Mouse (Mus musculus) right cerebral cortex, adult 2 months (tissue): ENCODE measurements around the gene 1700042G07Rik.
A peak's percentile ranks its signal among the peaks of the same experiment; 100 is the strongest.

Experiments used
- DNase-seq, 2 experiments: peaks; one replicate each; pipeline ENCODE4 v3.0.0; 2021 to 2022; ENCODE audit warnings: low spot score in 2 of 2

Gene 1700042G07Rik

GRCm38 (mm10) chr4:116162142-116162541 is 11.0 kb upstream of the 1700042G07Rik start:
- no peak for DNase-seq

- no peak for DNase-seq
Measured at GRCm38 (mm10) chr4:116164759-116165554, 8.2 kb upstream of the 1700042G07Rik start.

- no peak for DNase-seq
Measured at GRCm38 (mm10) chr4:116165708-116166407, 7.3 kb upstream of the 1700042G07Rik start.

- DNase-seq = no peak
Measured at GRCm38 (mm10) chr4:116167404-116167803, 5.8 kb upstream of the 1700042G07Rik start, which contains the start of gene Tspan1. Gene Tspan1 (minus strand): TSS chr4:116167601.

- DNase-seq = peak; percentile 82 to 85
Measured at GRCm38 (mm10) chr4:116168617-116169352, 4.4 kb upstream of the 1700042G07Rik start.

- DNase-seq = no peak
Measured at GRCm38 (mm10) chr4:116169353-116169672, 3.9 kb upstream of the 1700042G07Rik start.

- DNase-seq = no peak
Measured at GRCm38 (mm10) chr4:116173752-116174151, 580 bp downstream of the 1700042G07Rik start.

- no peak for DNase-seq
Measured at GRCm38 (mm10) chr4:116174466-116175116, 1.4 kb downstream of the 1700042G07Rik start.

GRCm38 (mm10) chr4:116175136-116175535 is 2.0 kb downstream of the 1700042G07Rik start:
- DNase-seq = no peak

- peak; percentile 44 to 76 for DNase-seq
Measured at GRCm38 (mm10) chr4:116175711-116176542, 2.8 kb downstream of the 1700042G07Rik start.

GRCm38 (mm10) chr4:116176543-116176988 is 3.4 kb downstream of the 1700042G07Rik start:
- DNase-seq = peak in 1 of 2 experiments; percentile 62

- DNase-seq = no peak
Measured at GRCm38 (mm10) chr4:116177140-116177539, 4.0 kb downstream of the 1700042G07Rik start.

GRCm38 (mm10) chr4:116182079-116182478 is 8.9 kb downstream of the 1700042G07Rik start:
- DNase-seq = no peak

GRCm38 (mm10) chr4:116182745-116183144 is 9.6 kb downstream of the 1700042G07Rik start:
- DNase-seq = no peak

- no peak for DNase-seq
Measured at GRCm38 (mm10) chr4:116185083-116185482, 11.9 kb downstream of the 1700042G07Rik start.

- no peak for DNase-seq
Measured at GRCm38 (mm10) chr4:116192286-116192835, 19.2 kb downstream of the 1700042G07Rik start.

- no peak for DNase-seq
Measured at GRCm38 (mm10) chr4:116193583-116194383, 20.6 kb downstream of the 1700042G07Rik start.

GRCm38 (mm10) chr4:116198422-116198821 is 25.2 kb downstream of the 1700042G07Rik start:
- DNase-seq = no peak

GRCm38 (mm10) chr4:116204422-116204821 is 31.2 kb downstream of the 1700042G07Rik start:
- no peak for DNase-seq

GRCm38 (mm10) chr4:116206531-116206930 is 33.4 kb downstream of the 1700042G07Rik start:
- DNase-seq = no peak
